Mouse (Mus musculus) left cerebral cortex, postnatal 36 days (tissue): ENCODE data around the gene Sln. TPM values are rescaled to one million over a fixed set of nuclear protein-coding genes. Genes with fewer than 3 reads are reported as not detected.

Source experiments
- DNase-seq, 2 experiments: peaks; one replicate each; pipeline ENCODE4 v3.0.0; 2021 to 2022; ENCODE audit warnings: low spot score in 2 of 2, mixed read lengths in 1 of 2
- intact Hi-C: fragments of 180-260 bp; cut with DNase I; formaldehyde crosslinking; loops from one replicate; pipeline ENCODE4 v1.15.1; 2025
- total RNA-seq, 2 experiments: library from RNA; stranded (reverse); gene quantifications; 2 replicates each; pipeline ENCODE4 v1.2.3; 2021

The Sln gene
- under 1 TPM in 1 of 2 experiments, not detected in 1; 0.29 TPM for total RNA-seq

DNA sequence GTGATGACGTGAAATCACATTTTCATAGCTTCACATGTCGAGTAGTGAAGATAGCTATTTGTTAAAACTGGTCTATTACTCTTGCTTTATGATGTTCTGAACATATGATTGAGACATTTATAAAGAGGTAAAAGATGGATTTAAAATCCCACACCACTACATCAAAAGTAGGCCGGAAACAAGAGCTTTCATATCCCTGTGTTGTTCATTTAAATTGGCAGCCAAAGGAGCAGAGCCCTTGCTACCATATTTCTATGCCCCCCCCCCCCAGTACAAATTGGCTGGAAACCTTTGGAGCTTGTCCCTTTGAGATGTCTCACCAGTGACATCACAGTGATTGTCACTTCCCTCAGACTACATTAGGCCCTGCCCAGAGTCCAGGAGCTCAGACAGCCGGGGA is at the start of gene Sln:
Sln (plus strand) TSS at position 301 of the 400 bp plus-strand sequence.
- DNase-seq = no peak
- intact Hi-C loops = no loop called here

DNA sequence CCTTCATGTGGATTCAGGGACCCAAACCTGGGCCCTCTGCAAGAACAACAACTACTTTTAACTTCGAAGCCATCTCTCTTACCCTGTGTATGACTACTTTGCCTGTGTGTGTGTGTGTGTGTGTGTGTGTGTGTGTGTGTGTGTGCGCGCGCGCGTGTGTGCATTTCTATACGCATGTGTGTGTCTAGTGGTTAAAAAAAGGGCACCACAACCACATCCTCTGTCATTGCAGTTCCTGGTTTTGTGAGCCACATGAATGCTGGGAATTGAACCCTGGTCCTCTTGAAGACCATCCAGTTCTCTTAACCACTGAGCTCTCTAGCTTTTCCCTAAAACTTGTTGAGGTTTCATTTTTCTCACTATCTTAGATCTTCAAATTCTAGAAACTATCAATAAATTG is 47.0 kb upstream of the Sln start:
- intact Hi-C loops = no loop called here
- DNase-seq = no peak

GRCm38 (mm10) chr9:53806496-53807086 is 43.4 kb upstream of the Sln start:
- intact Hi-C loops = no loop called here
- DNase-seq = no peak

DNA sequence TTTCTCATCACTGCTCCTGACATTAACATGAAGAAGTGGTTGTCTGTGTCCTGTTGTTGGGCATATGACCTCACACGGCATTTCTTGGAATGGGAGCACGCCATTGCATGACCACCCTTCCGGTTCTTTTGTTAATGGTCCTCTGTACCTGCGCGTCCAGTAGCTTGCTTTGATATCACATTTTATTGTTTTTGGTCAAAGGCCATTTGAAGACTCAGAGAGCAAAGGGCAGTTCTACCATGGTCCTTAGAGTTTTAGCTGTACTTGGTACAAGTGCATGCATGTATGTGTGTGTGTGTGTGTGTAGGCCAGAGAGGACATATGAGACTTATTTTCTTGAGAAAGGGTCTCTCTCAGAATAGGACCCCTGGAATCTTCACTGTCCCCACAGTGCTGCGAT is 36.5 kb upstream of the Sln start:
- DNase-seq = no peak
- intact Hi-C loops = loop anchor here (10.0 kb wide), 1 partner anchor 59 kb away; no protein-coding TSS in a partner anchor

DNA sequence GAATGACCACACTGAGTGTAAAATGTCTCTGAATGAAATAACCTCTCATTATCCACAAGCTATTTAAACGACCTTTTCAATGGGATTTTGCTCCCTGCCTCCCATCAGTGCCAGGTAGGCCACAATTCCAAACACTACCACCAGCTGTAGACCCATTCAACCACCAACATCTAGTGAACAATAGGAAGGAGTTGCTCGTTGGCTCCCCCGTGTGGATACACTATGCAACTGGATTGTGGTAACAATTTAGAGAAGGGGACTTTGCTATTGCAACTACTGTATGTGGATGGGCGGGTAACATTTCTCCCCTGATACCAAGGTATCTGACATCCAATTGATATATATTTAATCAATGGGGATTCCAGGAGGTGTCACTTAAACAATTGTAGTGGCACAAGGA is 31.2 kb upstream of the Sln start:
- peak; percentile 34 to 40 for DNase-seq
- intact Hi-C loops = loop anchor here (10.0 kb wide), 1 partner anchor 64 kb away; no protein-coding TSS in a partner anchor

GRCm38 (mm10) chr9:53825318-53825717 is 24.6 kb upstream of the Sln start:
- intact Hi-C loops = loop anchor here (5.0 to 10.0 kb wide), 3 partner anchors 57 to 159 kb away; no protein-coding TSS in a partner anchor

GRCm38 (mm10) chr9:53829081-53829865 is 20.7 kb upstream of the Sln start:
- intact Hi-C loops = loop anchor here (5.0 to 10.0 kb wide), 3 partner anchors 53 to 162 kb away; no protein-coding TSS in a partner anchor
- peak; percentile 36 to 38 for DNase-seq

More at GRCm38 (mm10) chr9:53825318-53825717, 24.6 kb upstream of the Sln start:
- no peak for DNase-seq

GRCm38 (mm10) chr9:53829866-53830209 is 20.1 kb upstream of the Sln start:
- no peak for DNase-seq
- intact Hi-C loops = loop anchor here (5.0 to 10.0 kb wide), 3 partner anchors 52 to 163 kb away; no protein-coding TSS in a partner anchor

GRCm38 (mm10) chr9:53835039-53835438 is 14.9 kb upstream of the Sln start:
- DNase-seq = no peak
- intact Hi-C loops = no loop called here

DNA sequence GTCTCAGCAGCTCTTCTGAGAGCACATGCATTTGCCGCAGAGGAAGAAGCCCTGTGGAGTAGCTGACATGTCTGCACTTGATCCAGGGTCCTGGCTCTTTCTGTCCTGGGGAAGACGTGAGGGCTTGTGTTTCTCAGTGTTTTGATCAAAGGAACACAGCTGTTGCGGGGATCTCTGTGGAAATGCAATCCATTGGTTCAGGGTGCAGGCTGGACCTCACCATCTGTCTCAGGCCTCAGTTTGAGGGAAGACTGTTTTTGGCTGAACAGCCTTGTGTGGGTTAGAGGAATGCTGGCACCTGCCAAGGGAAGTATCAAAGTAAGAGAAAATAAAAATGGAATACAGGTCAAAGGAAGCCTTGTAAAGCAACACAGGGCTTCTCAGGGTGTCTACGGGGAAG is 14.0 kb upstream of the Sln start:
- intact Hi-C loops = no loop called here
- peak in 1 of 2 experiments; percentile 30 for DNase-seq

GRCm38 (mm10) chr9:53838816-53839215 is 11.1 kb upstream of the Sln start:
- intact Hi-C loops = no loop called here
- DNase-seq = no peak

DNA sequence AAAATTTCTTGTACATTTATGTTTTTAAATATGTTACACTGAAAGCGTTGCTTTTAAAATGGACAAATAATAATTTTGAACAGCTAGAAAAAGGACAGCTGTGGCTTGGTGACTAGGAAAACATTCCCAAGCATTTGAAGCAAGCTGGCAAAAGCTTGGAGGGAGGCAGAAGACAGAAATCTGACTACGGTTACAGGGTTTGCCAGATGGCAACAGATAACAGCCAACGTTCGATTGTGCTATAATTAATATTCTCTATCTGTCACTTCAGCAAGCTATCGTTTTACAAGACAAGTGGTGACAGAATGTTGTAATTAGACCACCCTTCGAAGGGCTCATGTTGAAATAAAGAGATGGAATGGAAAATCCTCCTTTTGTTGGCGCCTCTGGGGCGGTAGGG is 1.4 kb upstream of the Sln start:
- intact Hi-C loops = no loop called here
- DNase-seq = no peak

DNA sequence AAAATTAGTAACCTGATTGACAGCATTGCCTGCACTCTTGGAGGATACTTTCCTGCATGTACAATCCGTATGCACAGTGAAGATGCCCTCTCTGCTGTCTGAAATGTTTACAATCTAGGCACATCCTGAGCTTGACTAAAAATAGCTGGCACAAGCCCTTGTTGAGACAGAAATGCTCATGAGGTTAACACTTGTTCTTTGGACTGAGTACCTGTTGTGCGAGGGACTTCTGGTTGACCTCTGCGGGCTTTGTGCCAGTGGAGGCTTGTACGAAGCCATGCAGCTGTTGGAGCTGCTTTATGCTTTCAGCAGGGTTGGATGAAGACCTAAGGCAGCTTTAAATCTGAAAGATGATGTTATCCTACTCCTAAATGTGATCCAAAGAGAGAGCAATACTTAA is 2.2 kb downstream of the Sln start:
- no peak for DNase-seq
- intact Hi-C loops = no loop called here

DNA sequence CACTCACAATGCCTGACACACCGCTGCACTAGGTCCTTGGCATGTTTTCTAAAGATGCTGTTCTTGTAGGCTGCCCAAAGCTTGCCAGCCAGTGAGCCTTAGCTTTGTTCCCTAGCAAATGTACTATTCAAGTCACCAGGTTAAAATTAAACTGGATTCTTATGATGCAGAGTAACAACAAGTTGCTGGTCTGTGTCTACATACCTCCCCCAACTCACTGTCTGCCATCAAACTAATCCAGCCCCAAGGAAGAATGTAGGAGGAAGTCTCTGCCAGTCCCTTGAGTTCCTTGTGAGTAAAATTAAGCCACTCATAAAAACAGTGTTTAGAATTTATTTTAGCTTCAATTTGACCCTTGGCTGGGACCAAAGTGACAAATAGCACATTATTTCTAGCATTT is 3.7 kb downstream of the Sln start:
- DNase-seq = no peak
- intact Hi-C loops = no loop called here

DNA sequence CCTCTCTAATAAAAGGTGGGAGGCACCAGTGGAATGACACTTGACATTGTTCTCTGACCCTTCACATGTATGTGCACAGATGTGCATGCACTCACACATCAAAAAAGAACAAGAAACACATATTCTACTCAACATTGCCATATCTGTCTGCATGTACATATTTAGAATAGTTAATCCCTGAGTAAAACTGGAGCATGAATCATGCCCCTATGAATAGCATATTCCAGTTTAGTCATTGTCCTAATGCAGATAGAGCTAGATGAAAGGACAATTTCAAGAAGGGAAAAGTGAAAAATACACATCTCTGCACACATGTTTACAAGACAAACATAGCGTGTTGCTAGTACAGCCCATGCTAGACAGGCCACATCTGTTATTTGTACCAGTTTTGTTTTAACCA is 4.6 kb downstream of the Sln start:
- DNase-seq = peak in 1 of 2 experiments; percentile 21
- intact Hi-C loops = no loop called here

DNA sequence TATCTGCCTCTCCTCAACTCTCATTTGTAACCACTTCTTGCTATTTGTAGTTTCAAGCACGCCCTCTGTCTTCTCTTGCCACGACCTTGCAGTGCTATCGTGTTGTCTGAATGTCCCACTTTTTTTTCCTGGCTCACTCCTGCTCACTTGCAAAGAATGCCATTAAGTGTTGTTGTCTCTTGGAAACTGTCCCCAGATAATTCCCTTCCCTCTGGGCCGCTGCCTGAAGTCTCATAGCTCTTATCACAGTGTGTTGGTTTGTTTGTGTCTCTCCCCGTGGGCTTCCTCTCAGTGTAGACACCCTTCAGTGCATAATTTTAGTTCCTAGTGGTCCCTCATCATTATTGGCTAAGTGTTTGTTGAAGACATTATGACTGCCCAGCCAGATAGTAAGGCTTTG is 7.9 kb downstream of the Sln start:
- intact Hi-C loops = no loop called here
- DNase-seq = no peak

DNA sequence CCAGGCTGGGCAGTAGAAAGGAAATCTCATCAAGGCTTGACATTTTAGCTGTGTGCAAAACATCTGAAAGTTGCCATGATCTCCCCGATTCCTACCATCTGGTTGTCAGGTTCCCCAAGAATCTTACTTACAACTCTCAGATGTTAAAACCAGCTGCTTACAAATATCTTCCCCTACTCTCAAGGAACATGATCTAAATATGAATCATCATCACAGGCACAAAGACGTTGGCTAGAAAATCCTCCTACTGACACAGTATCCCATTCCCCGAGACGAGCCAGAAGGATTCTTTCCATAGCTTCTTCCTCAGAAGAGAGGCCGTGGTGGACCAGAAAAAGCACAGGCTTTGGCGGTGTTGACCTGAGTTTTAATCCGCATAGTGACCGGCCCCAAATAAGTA is 23.3 kb downstream of the Sln start:
- intact Hi-C loops = no loop called here
- no peak for DNase-seq

DNA sequence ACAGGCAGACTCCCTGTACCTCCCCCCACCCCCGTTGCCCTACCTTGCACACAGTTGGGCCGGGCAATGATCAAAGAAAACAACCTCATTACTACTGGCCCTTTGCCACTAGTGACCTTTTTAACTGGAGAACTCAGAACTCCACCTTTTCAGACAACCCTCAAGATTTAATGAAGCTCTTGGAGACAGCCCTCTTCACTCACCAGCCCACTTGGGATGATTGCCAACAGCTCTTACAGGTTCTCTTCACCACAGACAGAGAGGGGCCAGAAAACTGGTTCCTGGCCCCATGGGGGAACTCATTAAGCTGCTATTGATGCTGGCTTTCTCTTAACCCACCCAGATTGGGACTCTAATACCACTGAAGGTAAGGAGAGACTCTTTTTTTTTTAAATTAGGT is 27.5 kb downstream of the Sln start:
- intact Hi-C loops = no loop called here

GRCm38 (mm10) chr9:53883588-53884280 is 33.8 kb downstream of the Sln start:
- no peak for DNase-seq
- intact Hi-C loops = loop anchor here (5.0 kb wide), 1 partner anchor 56 kb away; no protein-coding TSS in a partner anchor

More for the DNA sequence above, 27.5 kb downstream of the Sln start:
- DNase-seq = no peak

DNA sequence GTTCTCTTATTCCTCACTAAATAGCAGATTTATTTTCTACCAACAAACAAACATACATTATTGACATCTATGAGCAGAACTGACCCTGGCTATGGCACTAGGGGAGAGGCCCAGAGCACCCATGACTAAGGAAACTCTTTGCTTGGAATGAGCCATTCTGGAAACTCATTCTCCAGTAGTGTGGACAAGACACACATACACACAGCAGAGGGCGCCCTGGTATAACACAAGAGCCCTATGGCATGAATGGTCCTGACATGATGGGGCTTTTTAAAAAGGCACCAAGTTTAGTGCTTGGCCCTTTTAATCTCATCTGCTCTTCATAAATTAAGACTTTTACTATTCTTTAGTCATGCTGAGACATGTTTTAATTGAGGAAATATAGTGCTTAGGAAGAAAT is 40.1 kb downstream of the Sln start:
- DNase-seq = peak; percentile 51 to 52
- intact Hi-C loops = loop anchor here (1.0 to 10.0 kb wide), 2 partner anchors 97 to 215 kb away; no protein-coding TSS in a partner anchor
